Mouse (Mus musculus): ENCODE measurements around the gene Fndc8.

The Fndc8 gene

DNA sequence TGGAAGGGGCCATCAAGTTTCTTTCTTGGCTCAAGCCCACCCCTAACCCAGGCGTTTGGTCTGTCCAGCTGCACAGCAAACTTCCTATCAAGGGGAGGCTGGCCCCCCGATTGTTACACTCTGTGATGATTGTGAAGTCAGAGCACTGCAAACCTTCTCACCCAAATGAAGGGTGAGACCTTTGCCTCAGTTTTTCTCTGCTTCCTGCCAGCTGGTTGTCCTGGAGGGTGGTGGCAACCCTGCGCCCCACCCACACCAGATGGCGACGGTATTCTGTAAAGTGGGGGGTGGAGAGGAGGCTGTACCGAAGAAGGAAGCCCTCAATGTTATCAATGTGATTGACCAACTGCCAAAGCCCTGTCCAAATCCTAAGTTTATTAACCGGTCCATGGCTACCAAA, at the start of gene Fndc8:
Gene Fndc8 (plus strand): TSS at position 189 of the 400 bp plus-strand sequence.
- DNase-seq = peak; percentile 52 to 74

GRCm38 (mm10) chr11:82844771-82845414, 47.0 kb upstream of the Fndc8 start:
- DNase-seq = no peak

- DNase-seq = peak in 1 of 2 experiments; percentile 9
Measured at GRCm38 (mm10) chr11:82845415-82846078, 46.4 kb upstream of the Fndc8 start.

DNA sequence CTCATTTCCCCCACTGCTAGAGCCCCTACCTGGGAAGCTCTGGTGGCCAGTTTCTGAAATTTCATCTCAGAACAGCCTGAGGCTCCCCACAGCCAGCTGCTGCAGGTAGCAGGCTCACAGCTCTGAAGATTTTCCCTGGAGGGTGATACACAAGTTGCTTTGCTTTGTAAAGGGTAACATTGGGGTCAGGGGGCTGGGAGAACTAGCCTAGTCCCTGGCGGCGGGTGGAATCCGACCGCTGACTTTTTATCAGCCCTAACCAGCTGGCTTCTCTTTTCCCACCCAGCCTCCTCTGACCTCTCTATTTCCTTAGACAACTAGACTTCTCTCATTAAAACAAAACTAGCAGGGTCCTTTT, 45.9 kb upstream of the Fndc8 start:
- no peak for DNase-seq

DNA sequence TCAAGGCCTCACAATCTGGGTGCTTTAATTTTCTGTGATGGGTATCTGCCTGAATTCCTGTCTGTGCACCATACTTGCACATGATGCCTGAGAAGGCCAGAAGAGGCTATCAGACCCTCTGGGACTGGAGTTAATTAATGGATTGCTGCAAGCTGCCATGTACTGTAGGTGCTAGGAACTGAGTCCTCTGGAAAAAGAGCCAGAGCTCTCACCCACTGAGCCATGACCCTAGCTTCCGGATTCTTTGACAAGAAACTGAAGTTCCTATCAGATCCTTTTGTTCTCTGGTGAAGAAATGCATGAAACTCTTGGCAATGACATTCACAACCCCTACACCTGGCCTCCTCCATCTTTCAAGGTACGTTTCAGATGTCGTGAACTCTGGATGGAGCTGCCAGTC, 45.0 kb upstream of the Fndc8 start:
- no peak for DNase-seq

DNA sequence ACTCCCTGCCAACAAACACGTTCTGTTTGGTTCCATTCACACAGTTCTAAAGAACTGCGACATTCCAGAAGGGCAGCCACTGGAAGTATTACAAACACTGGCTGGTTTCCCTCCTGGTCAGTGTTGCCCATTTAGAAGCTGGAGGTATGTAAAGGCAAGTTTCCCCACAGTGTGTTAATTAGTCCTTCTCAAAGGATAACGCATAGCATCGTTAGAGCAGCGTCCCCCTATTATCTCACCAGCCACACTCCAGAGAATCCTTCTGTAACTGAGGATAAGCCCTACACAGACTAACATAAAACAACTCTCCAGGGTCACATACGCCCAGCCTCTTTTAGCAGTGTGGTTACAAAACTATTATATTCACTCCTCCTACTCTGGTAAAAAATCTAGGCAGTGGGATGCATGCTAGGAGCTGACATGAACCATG, 44.3 kb upstream of the Fndc8 start:
- DNase-seq = no peak

- DNase-seq = no peak
Measured at GRCm38 (mm10) chr11:82850259-82850658, 41.7 kb upstream of the Fndc8 start.

DNA sequence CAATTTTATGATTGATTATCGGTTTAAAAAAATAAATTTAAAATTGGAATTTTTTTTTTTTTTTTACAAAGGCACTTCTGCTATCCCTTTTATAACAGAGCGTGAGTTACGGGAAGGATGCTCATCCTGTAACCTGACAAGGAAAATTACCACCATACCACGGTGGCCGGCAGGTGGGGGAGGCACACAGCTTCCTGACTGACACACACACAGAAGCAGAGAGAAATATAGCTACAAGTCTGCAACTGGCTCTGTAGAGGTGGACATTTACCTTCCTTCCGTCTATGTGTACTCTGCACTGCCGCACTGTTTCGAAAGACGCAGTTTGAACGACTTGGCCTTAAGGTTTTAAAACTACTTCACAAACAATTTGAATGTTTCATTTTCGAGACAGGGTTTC, 39.8 kb upstream of the Fndc8 start:
- no peak for DNase-seq

DNA sequence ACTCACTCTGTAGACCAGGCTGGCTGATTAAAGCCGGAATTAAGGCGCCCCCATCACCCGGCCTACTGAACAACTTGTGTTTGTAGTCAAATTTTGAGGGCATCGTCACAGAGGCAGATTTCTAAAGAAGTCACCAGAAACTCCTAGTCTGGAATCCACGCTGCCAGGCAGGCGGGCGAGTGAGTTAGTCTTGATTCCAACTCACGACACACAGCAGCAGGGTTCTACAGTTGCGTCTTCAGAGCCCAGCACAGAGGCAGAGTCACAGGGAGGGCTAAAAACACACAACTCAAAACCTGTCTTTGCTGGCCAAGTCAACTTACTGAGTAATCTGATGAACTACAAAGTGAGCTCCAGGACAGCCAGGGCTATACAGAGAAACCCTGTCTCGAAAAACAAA, 39.4 kb upstream of the Fndc8 start:
- no peak for DNase-seq

DNA sequence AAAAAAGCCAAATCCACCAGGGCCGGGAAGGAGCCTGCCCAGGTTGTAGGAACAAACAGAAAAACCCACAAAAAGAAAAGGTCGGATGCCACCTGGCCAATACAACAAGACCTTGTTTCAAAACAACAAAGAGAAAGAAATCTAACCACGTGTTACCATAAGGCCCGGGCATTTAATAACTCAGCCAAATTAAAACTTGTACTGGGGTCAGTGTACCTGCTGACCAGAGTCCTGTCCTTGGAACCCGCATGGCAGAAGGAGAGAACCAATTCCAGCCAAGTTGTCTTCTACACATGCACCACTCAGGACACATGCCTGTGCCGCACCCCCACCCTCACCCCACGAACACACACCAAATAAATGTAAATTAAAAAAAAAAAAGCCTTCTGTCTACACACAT, 39.0 kb upstream of the Fndc8 start:
- DNase-seq = no peak

GRCm38 (mm10) chr11:82854111-82854510, 37.8 kb upstream of the Fndc8 start:
- no peak for DNase-seq

GRCm38 (mm10) chr11:82855327-82855973, 36.5 kb upstream of the Fndc8 start:
- no peak for DNase-seq

- DNase-seq = no peak
Measured at GRCm38 (mm10) chr11:82856032-82856431, 35.9 kb upstream of the Fndc8 start.

GRCm38 (mm10) chr11:82857307-82857848, 34.5 kb upstream of the Fndc8 start:
- no peak for DNase-seq

- DNase-seq = no peak
Measured at GRCm38 (mm10) chr11:82860759-82861158, 31.2 kb upstream of the Fndc8 start.

- no peak for DNase-seq
Measured at GRCm38 (mm10) chr11:82861558-82861957, 30.4 kb upstream of the Fndc8 start.

- no peak for DNase-seq
Measured at GRCm38 (mm10) chr11:82862638-82863037, 29.3 kb upstream of the Fndc8 start.

DNA sequence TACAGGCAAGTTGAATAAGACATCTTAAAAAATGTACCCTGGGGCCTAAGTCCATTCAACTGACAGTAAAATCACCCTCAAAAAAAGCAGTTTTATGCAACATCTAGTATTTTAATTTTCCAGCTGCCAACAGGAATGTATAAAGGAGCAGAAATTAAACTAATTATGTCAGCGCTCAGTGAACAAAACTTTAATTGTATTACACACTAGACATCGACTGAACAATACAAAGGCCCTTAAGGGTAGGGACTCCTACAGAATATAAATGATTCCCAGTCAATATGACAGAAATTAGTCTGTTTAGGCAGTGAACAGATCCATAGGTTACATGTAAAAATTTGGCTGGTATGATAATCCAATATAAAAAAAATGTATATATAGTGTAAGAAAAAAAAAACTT, 28.9 kb upstream of the Fndc8 start:
- no peak for DNase-seq

GRCm38 (mm10) chr11:82863488-82863931, 28.4 kb upstream of the Fndc8 start:
- DNase-seq = no peak

DNA sequence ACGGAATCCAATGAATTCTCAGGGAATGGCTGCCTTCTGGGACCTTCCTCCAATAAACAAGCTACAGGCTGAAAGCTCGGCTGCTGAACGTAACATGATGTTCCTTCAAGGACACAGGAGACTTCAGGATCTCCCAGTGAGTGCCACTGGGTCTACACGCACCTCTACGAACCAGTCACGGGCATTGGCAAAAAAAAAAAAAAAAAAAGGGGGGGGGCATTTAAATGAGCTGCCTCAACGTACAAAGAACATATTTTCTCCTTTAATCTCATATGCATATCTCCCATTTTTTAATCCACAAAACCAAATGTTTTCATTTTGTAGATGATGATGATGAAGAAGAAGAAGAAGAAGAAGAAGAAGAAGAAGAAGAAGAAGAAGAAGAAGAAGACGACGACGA, 26.0 kb upstream of the Fndc8 start:
- DNase-seq = no peak

DNA sequence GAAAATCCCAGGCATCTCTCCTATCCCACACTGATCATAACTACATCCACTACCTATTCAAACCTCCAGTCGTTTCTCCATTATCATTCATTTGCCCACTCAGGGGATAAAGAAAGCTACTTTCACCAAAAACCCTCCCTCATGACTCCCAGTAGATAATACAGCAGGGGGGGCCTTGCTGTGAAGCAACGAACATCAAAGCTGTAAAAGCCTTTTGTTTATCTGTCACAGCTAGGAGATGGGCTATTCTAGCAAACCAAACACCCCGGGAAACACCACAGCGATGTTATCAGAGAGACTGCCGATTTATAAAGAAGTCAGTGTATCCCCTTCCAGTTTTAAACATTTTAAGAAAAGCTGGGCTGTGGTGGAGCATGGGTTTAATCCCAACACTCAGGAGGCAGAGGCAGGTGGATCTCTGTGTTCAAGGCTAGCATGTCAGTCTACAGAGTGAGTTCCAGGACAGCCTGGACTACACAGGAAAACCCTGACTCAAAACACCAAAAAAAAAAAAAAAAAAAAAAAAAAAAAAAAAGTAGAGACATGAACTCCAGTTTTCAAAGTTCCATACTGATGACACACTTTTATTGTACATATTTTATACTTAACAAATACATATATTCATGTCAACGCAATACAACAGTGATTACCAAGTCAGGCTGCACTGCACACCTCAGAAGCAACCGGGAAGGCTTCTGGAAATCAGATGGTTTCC, 24.9 kb upstream of the Fndc8 start:
- DNase-seq = no peak

DNA sequence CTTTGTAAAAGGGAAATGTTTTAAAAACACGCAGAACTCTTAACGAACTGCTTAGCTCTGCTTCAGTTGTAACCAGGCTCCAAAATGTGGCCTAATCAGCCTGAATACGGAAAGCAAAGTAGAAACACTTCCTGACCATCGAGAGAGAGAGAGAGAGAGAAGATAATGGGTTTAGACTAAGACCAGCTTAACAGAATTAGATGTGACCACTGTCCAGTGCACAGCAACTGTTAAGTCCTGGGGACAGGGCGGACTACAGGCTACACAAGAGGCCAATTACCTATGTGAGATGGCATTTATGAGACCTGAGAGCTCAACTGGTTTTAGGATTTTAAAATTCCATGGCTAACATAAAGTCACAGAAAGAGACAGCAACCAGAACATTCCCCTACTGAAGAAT, 24.0 kb upstream of the Fndc8 start:
- no peak for DNase-seq

DNA sequence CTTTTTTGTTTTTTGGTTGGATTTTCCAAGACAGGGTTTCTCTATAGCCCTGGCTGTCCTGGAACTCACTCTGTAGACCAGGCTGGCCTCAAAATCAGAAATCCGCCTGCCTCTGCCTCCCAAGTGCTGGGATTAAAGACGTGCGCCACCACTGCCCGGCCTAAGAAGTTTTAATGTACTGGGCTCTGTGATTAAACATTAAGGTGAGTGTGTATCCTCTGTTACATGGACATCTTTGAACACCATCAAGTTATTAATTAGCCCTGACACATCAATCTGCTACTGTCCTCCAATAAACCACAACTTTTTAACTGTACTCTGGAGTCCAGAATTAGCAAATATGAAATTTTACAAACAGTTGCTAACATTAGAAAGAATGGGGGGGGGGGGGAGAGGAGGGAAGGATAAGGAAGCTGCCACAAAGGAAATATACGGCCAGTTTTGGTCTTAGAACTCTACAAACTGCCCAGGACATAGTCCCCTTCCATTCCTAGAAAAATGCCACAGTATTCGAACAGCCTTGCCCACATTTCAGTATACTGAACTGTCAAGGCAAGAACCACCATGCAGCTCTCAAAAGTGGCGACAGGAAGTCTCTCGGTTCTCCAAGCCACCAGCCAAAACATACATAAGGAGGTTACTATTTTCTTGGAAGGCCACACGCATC, 22.3 kb upstream of the Fndc8 start:
- DNase-seq = no peak

Measured in thymus, postnatal 36 days (tissue).